Mouse (Mus musculus): ENCODE data around the gene Minpp1. TPM values are rescaled to one million over a fixed set of nuclear protein-coding genes. Genes with fewer than 3 reads are reported as not detected.
A peak's percentile ranks its signal among the peaks of the same experiment; 100 is the strongest.

Gene Minpp1
- polyA plus RNA-seq, 1 experiment = 10.5 TPM

GRCm38 (mm10) chr19:32524516-32524860 lies 38.9 kb downstream of the Minpp1 start:
- Histone ChIP-seq H3K4me1 (ENCODE audit: control insufficient read depth, insufficient read depth, low read length) (no peaks in the 10 kb centered on the region), H3K27me3 (ENCODE audit: control insufficient read depth, insufficient read depth, low read length) (no peaks in the 10 kb centered on the region), H3K27ac (ENCODE audit: control insufficient read depth, insufficient read depth, low read depth, low read length) (no peak overlapping the region), H3K4me3 (ENCODE audit: control insufficient read depth, low read depth, low read length) (peak overlapping the region; percentile 43; the same call in 1 of the 2 replicates), H3K36me3 (ENCODE audit: control insufficient read depth, insufficient read depth, low read length) (no peaks in the 10 kb centered on the region)
- no peak for TF ChIP-seq CTCF (IDR thresholded peaks at IDR 0.05; ENCODE audit: control insufficient read depth, insufficient read depth, insufficient replicate concordance, low read depth, low read length)
- TF ChIP-seq POLR2A (IDR thresholded peaks at IDR 0.05; ENCODE audit: control insufficient read depth, low read depth, low read length) = no peak

GRCm38 (mm10) chr19:32527139-32527538 lies 41.6 kb downstream of the Minpp1 start:
- no peak overlapping the region for H3K4me3 ChIP-seq (ENCODE audit: control insufficient read depth, low read depth, low read length)
- no peaks in the 10 kb centered on the region for H3K36me3 ChIP-seq (ENCODE audit: control insufficient read depth, insufficient read depth, low read length)
- H3K27me3 ChIP-seq (ENCODE audit: control insufficient read depth, insufficient read depth, low read length) = no peaks in the 10 kb centered on the region
- no peak for TF ChIP-seq POLR2A (IDR thresholded peaks at IDR 0.05; ENCODE audit: control insufficient read depth, low read depth, low read length)
- no peak for TF ChIP-seq CTCF (IDR thresholded peaks at IDR 0.05; ENCODE audit: control insufficient read depth, insufficient read depth, insufficient replicate concordance, low read depth, low read length)
- no peaks in the 10 kb centered on the region for H3K4me1 ChIP-seq (ENCODE audit: control insufficient read depth, insufficient read depth, low read length)
- no peak overlapping the region for H3K27ac ChIP-seq (ENCODE audit: control insufficient read depth, insufficient read depth, low read depth, low read length)

- TF ChIP-seq POLR2A (IDR thresholded peaks at IDR 0.05; ENCODE audit: control insufficient read depth, low read depth, low read length) (no peak), CTCF (IDR thresholded peaks at IDR 0.05; ENCODE audit: control insufficient read depth, insufficient read depth, insufficient replicate concordance, low read depth, low read length) (no peak)
- Histone ChIP-seq H3K36me3 (ENCODE audit: control insufficient read depth, insufficient read depth, low read length) (no peaks in the 10 kb centered on the region), H3K4me3 (ENCODE audit: control insufficient read depth, low read depth, low read length) (no peak overlapping the region), H3K4me1 (ENCODE audit: control insufficient read depth, insufficient read depth, low read length) (no peaks in the 10 kb centered on the region), H3K27ac (ENCODE audit: control insufficient read depth, insufficient read depth, low read depth, low read length) (no peak overlapping the region), H3K27me3 (ENCODE audit: control insufficient read depth, insufficient read depth, low read length) (no peaks in the 10 kb centered on the region)
Measured at GRCm38 (mm10) chr19:32528723-32529122, 43.2 kb downstream of the Minpp1 start.

DNA sequence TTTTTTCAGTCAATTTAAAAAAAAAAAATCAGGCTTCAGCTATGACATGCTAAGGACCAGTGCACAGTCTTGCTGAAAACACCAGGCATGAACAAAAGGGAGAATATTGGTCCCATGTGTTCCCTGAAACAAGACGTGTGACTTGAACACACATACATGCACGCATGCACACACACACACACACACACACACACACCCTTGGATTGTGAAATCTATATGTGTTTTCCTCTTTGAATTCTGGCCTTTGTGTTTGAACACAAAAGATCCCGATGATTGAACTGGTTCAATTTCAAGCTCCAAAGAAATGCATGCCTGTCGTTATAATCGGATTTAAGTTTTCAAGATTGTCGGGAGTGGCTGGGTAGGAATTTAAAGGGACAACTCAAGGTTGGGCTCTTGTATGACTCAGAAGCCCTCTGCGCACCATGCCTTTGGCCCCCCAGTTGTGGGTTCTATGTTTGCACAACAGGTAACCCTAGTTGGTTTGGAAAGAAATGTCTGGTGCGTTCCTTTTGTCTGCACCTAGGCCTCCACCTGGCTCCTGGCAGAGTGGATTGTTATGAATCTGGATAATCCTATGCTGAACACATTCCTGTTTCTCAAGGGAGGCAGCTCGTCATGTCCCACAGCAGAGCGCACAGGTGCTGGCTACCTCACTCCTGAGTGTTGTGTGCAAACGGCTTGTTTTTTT lies 43.8 kb downstream of the Minpp1 start:
- Histone ChIP-seq H3K4me3 (ENCODE audit: control insufficient read depth, low read depth, low read length) (no peak overlapping the region), H3K27ac (ENCODE audit: control insufficient read depth, insufficient read depth, low read depth, low read length) (no peak overlapping the region), H3K4me1 (ENCODE audit: control insufficient read depth, insufficient read depth, low read length) (no peaks in the 10 kb centered on the region), H3K27me3 (ENCODE audit: control insufficient read depth, insufficient read depth, low read length) (no peaks in the 10 kb centered on the region), H3K36me3 (ENCODE audit: control insufficient read depth, insufficient read depth, low read length) (no peaks in the 10 kb centered on the region)
- no peak for TF ChIP-seq POLR2A (IDR thresholded peaks at IDR 0.05; ENCODE audit: control insufficient read depth, low read depth, low read length)
- TF ChIP-seq CTCF (IDR thresholded peaks at IDR 0.05; ENCODE audit: control insufficient read depth, insufficient read depth, insufficient replicate concordance, low read depth, low read length) = no peak

DNA sequence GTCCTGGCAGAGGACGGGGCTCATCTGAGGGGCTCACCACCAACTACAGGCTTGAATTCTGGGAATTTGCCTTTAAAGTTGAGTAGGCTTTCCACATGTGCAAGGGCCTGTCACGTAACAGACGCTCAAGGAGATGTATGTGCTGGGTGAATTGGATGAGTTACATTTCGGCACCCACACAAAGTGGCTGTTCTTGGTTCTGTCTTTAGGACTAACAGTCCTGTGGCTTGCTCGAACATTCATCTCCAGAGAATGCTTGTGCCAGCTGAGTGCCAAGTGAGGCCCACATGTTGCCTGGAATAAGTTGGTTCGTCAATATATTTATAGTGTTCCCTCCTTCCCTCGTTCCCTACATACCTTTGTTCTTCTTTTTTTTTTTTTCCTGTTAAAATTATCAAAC lies 44.7 kb downstream of the Minpp1 start:
- no peak overlapping the region for H3K27ac ChIP-seq (ENCODE audit: control insufficient read depth, insufficient read depth, low read depth, low read length)
- H3K27me3 ChIP-seq (ENCODE audit: control insufficient read depth, insufficient read depth, low read length) = no peaks in the 10 kb centered on the region
- no peaks in the 10 kb centered on the region for H3K36me3 ChIP-seq (ENCODE audit: control insufficient read depth, insufficient read depth, low read length)
- no peaks in the 10 kb centered on the region for H3K4me1 ChIP-seq (ENCODE audit: control insufficient read depth, insufficient read depth, low read length)
- TF ChIP-seq CTCF (IDR thresholded peaks at IDR 0.05; ENCODE audit: control insufficient read depth, insufficient read depth, insufficient replicate concordance, low read depth, low read length) (no peak), POLR2A (IDR thresholded peaks at IDR 0.05; ENCODE audit: control insufficient read depth, low read depth, low read length) (no peak)
- H3K4me3 ChIP-seq (ENCODE audit: control insufficient read depth, low read depth, low read length) = no peak overlapping the region

DNA sequence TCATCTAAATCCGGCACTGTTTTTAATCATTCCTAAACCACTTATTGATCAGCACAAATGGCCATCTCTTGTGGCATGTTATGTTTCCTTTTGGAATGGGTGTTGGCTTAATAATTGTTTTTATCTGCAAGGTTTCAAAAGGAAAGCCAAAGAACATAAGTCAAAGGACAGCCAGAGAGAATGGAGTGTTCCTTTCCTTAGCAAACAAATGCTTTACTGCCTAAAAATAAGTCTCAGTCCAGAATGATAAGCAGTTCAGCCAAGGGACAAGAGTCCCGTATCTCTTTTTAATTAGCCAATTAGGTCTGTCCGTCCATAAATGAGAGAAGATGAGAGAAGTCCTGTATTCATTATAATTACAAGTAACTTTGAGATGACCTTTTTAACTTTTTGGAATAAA lies 46.8 kb downstream of the Minpp1 start:
- H3K27me3 ChIP-seq (ENCODE audit: control insufficient read depth, insufficient read depth, low read length) = no peaks in the 10 kb centered on the region
- no peaks in the 10 kb centered on the region for H3K36me3 ChIP-seq (ENCODE audit: control insufficient read depth, insufficient read depth, low read length)
- H3K27ac ChIP-seq (ENCODE audit: control insufficient read depth, insufficient read depth, low read depth, low read length) = no peak overlapping the region
- TF ChIP-seq POLR2A (IDR thresholded peaks at IDR 0.05; ENCODE audit: control insufficient read depth, low read depth, low read length) (no peak), CTCF (IDR thresholded peaks at IDR 0.05; ENCODE audit: control insufficient read depth, insufficient read depth, insufficient replicate concordance, low read depth, low read length) (no peak)
- no peaks in the 10 kb centered on the region for H3K4me1 ChIP-seq (ENCODE audit: control insufficient read depth, insufficient read depth, low read length)
- no peak overlapping the region for H3K4me3 ChIP-seq (ENCODE audit: control insufficient read depth, low read depth, low read length)

GRCm38 (mm10) chr19:32532737-32533505 lies 47.4 kb downstream of the Minpp1 start:
- TF ChIP-seq POLR2A (IDR thresholded peaks at IDR 0.05; ENCODE audit: control insufficient read depth, low read depth, low read length) (no peak), CTCF (IDR thresholded peaks at IDR 0.05; ENCODE audit: control insufficient read depth, insufficient read depth, insufficient replicate concordance, low read depth, low read length) (no peak)
- H3K36me3 ChIP-seq (ENCODE audit: control insufficient read depth, insufficient read depth, low read length) = no peaks in the 10 kb centered on the region
- no peak overlapping the region for H3K4me3 ChIP-seq (ENCODE audit: control insufficient read depth, low read depth, low read length)
- H3K4me1 ChIP-seq (ENCODE audit: control insufficient read depth, insufficient read depth, low read length) = no peaks in the 10 kb centered on the region
- H3K27ac ChIP-seq (ENCODE audit: control insufficient read depth, insufficient read depth, low read depth, low read length) = no peak overlapping the region
- no peaks in the 10 kb centered on the region for H3K27me3 ChIP-seq (ENCODE audit: control insufficient read depth, insufficient read depth, low read length)
